Mouse (Mus musculus) heart, postnatal 0 days (tissue): ENCODE data around the gene Bsnd.

Experiments used
- CTCF ChIP-seq: IDR thresholded peaks from 2 replicates; pipeline ENCODE4 v1.5.1; 2016; ENCODE audit warnings: antibody characterized with exemption, control low read depth, low read depth
- EP300 ChIP-seq: IDR thresholded peaks from 2 replicates; pipeline ENCODE4 v1.6.1; 2016; ENCODE audit warnings: antibody characterized with exemption, low read depth

- TF ChIP-seq CTCF (no peak), EP300 (no peak)
Observed at GRCm38 (mm10) chr4:106505453-106506058, 13.5 kb upstream of the Bsnd start.
